Mouse (Mus musculus) bone marrow, adult 2 months (tissue): ENCODE results near the gene Gm13697.
"Not testable (repeated sequence)": the region's sequence is repeated elsewhere in the genome, so short reads cannot be mapped to it uniquely, and the experiment has no call there.

Experiments
- CTCF ChIP-seq: fragments of 200-500 bp; IDR thresholded peaks from 2 replicates; pipeline ENCODE4 v1.5.1; 2011; ENCODE audit warnings: low read length, control low read depth; ENCODE audit not compliant: control insufficient read depth, insufficient read depth
- POLR2A ChIP-seq: fragments of 200-500 bp; IDR thresholded peaks from 2 replicates; pipeline ENCODE4 v1.6.1; 2011; ENCODE audit warnings: low read depth, mild to moderate bottlenecking, control low read depth, low read length, borderline replicate concordance; ENCODE audit not compliant: control insufficient read depth

DNA sequence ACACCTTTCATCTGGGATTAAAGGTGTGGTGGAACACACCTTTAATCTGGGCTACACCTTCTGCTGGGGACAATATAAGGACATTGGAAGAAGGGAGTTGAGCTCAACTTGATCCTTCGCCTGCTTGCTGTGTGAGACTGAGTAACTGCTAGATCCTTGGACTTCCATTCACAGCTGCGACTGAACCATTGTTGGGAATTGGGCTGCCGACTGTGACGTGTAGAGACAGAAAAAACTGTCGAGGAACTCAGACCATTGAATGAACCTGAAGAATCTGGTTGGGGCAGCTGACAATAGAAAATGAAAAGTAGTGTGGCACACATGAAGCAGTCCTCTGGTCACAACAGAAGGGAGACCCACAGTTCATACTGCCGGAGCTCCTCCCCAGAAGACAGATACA lies 11.7 kb upstream of the Gm13697 start, which contains the start of gene Gm13696:
- not testable (repeated sequence) for TF ChIP-seq CTCF, POLR2A
